Mouse (Mus musculus): ENCODE data around the gene Eif4e1b. TPM values are rescaled to one million over a fixed set of nuclear protein-coding genes. Genes with fewer than 3 reads are reported as not detected.

Gene Eif4e1b
- polyA plus RNA-seq, 1 experiment from 2014 or later = not detected

DNA sequence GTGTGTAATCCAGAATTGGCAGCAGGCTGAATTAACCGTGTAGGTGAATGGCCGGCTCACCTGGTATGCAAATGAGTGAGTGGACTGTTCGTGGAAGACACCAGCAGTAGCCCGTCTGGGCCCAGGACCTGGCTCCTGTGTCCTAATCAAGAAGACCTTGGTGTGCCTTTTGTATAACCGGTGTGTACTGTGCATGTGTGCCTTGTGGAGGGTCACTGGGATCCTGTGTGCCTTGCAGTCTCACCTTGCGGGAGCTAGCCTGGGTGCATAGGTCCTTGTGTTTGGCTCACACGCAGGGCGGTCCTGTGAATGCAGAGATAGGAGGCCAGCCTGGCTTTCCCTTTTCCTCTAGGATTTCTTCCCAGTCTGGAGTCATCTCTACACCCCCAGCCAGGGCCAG lies 35.6 kb upstream of the Eif4e1b start:
- Histone ChIP-seq H3K4me1 (ENCODE audit: insufficient read depth) (peaks cover 7% of the 10 kb centered on the region), H3K4me2 (ENCODE audit: low read depth, low read length) (no peak overlapping the region), H3K4me3 (ENCODE audit: low read depth, low read length) (no peak overlapping the region), H3K9me3 (ENCODE audit: low read length) (no peaks in the 10 kb centered on the region), H3K27me3 (ENCODE audit: insufficient read depth, low read length) (peaks cover 48% of the 10 kb centered on the region), H3K27ac (ENCODE audit: low read depth) (no peak overlapping the region), H3K36me3 (replicated peaks; ENCODE audit: insufficient read depth, low read length) (no peaks in the 10 kb centered on the region), H3K9ac (replicated peaks) (no peak overlapping the region)
- DNase-seq (no peak), ATAC-seq (no peak)
- TF ChIP-seq CTCF (IDR thresholded peaks at IDR 0.05; ENCODE audit: low read depth) (no peak), EP300 (IDR thresholded peaks at IDR 0.05; ENCODE audit: low read depth) (no peak)
- 71% methylated on average over 8 of the region's 8 CpGs for WGBS (ENCODE audit: insufficient replicate concordance)

DNA sequence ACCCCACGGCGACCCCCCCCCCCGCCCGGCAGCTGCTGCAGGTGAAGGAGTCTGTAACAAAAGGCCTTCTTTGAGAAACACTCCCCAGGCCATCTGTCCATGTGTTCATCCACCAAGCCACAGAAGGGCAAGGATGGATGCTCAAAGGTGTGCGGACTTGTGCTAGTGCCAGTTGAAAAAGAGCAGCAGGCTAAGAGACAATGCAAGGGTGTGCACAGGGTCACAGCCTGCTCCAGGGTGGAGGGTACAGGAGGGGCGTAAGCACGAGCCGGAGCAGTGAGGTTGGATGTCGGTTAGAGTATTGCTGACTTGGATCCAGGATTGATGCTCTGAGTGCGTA lies 35.1 kb upstream of the Eif4e1b start:
- Histone ChIP-seq H3K9me3 (ENCODE audit: low read length) (no peaks in the 10 kb centered on the region), H3K4me2 (ENCODE audit: low read depth, low read length) (no peak overlapping the region), H3K4me1 (ENCODE audit: insufficient read depth) (peaks cover 7% of the 10 kb centered on the region), H3K9ac (replicated peaks) (no peak overlapping the region), H3K36me3 (replicated peaks; ENCODE audit: insufficient read depth, low read length) (no peaks in the 10 kb centered on the region), H3K4me3 (ENCODE audit: low read depth, low read length) (no peak overlapping the region), H3K27ac (ENCODE audit: low read depth) (no peak overlapping the region), H3K27me3 (ENCODE audit: insufficient read depth, low read length) (peaks cover 48% of the 10 kb centered on the region)
- no peak for DNase-seq
- no peak for TF ChIP-seq EP300 (IDR thresholded peaks at IDR 0.05; ENCODE audit: low read depth)
- no peak for TF ChIP-seq CTCF (IDR thresholded peaks at IDR 0.05; ENCODE audit: low read depth)
- 43% methylated on average over 10 of the region's 10 CpGs for WGBS (ENCODE audit: insufficient replicate concordance)
- ATAC-seq = no peak

- WGBS (ENCODE audit: insufficient replicate concordance) = 7% methylated on average over 22 of the region's 100 CpGs
- Histone ChIP-seq H3K4me3 (ENCODE audit: low read depth, low read length) (peak overlapping the region; percentile 43), H3K27me3 (ENCODE audit: insufficient read depth, low read length) (peaks cover 48% of the 10 kb centered on the region), H3K36me3 (replicated peaks; ENCODE audit: insufficient read depth, low read length) (no peaks in the 10 kb centered on the region), H3K27ac (ENCODE audit: low read depth) (no peak overlapping the region), H3K9me3 (ENCODE audit: low read length) (no peaks in the 10 kb centered on the region), H3K4me2 (ENCODE audit: low read depth, low read length) (peak overlapping the region; percentile 72), H3K9ac (replicated peaks) (no peak overlapping the region), H3K4me1 (ENCODE audit: insufficient read depth) (peaks cover 7% of the 10 kb centered on the region)
- no peak for TF ChIP-seq EP300 (IDR thresholded peaks at IDR 0.05; ENCODE audit: low read depth)
- TF ChIP-seq CTCF (IDR thresholded peaks at IDR 0.05; ENCODE audit: low read depth) = no peak
- ATAC-seq = peak; percentile 55
- DNase-seq = peak; percentile 29
Measured at GRCm38 (mm10) chr13:54749061-54749863, 34.5 kb upstream of the Eif4e1b start.

DNA sequence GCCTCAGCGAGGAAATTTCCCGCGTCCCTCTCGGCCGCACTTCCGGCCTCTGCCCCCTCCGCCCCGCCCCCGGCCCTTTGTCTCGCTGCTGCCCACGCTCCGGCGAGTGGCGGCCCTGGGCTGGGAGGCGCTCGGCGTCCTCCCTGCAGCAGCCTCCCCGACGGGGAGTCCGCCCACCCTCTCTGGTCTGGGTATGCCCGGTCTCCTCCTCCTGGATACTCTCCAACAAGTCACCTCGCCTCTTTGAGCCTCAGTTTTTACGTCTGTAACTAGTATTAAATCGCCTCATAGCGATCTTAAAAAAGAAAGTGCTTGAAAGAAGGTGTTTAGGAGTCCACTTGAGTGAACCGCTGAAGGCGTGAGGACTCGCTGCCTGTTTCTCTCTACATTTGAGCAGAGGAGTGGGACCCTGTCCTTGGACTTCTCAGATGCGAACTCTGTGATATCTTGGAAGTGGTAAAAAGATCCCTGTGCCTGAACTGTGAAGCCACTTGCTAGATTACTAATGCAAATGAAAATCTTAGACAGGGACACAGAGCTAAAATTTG lies 33.9 kb upstream of the Eif4e1b start, which contains the start of gene Gprin1:
Gprin1 (minus strand) TSS at position 11 of the 548 bp plus-strand sequence.
- Histone ChIP-seq H3K27me3 (ENCODE audit: insufficient read depth, low read length) (peaks cover 48% of the 10 kb centered on the region), H3K4me2 (ENCODE audit: low read depth, low read length) (peak within 1 kb of the TSS; percentile 72), H3K4me3 (ENCODE audit: low read depth, low read length) (peak within 1 kb of the TSS; percentile 43), H3K4me1 (ENCODE audit: insufficient read depth) (peaks cover 7% of the 10 kb centered on the region), H3K36me3 (replicated peaks; ENCODE audit: insufficient read depth, low read length) (no peaks in the 10 kb centered on the region), H3K9me3 (ENCODE audit: low read length) (no peaks in the 10 kb centered on the region), H3K27ac (ENCODE audit: low read depth) (no peak within 1 kb of the TSS), H3K9ac (replicated peaks) (no peak within 1 kb of the TSS)
- TF ChIP-seq EP300 (IDR thresholded peaks at IDR 0.05; ENCODE audit: low read depth) = no peak
- no peak for TF ChIP-seq CTCF (IDR thresholded peaks at IDR 0.05; ENCODE audit: low read depth)
- no peak for DNase-seq
- 11% methylated on average over 25 of the region's 29 CpGs for WGBS (ENCODE audit: insufficient replicate concordance)
- no peak for ATAC-seq

DNA sequence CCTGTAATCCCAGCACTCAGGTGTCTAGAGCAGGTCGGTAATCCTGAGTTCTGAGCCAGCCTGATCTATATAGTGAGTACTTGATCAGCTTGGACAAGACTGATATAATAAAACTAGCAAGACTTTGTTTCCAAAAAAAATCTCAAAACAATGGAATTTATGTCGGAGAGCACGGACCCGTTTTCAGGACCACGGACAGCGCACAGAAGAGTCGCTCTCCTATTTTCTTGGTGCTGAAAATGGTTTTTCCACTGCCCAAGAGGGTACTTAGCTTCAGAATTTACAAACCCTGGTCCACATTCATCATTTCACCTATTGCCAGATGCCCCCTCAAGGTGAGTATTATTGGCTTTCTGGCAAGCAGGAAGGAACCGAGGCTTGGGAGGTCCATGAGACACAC lies 33.1 kb upstream of the Eif4e1b start:
- no peak overlapping the region for H3K27ac ChIP-seq (ENCODE audit: low read depth)
- peaks cover 7% of the 10 kb centered on the region for H3K4me1 ChIP-seq (ENCODE audit: insufficient read depth)
- no peak for TF ChIP-seq CTCF (IDR thresholded peaks at IDR 0.05; ENCODE audit: low read depth)
- TF ChIP-seq EP300 (IDR thresholded peaks at IDR 0.05; ENCODE audit: low read depth) = no peak
- no peak overlapping the region for H3K9ac ChIP-seq (replicated peaks)
- peak; percentile 34 for DNase-seq
- H3K27me3 ChIP-seq (ENCODE audit: insufficient read depth, low read length) = peaks cover 48% of the 10 kb centered on the region
- 3% methylated on average over 8 of the region's 8 CpGs for WGBS (ENCODE audit: insufficient replicate concordance)
- no peaks in the 10 kb centered on the region for H3K9me3 ChIP-seq (ENCODE audit: low read length)
- no peaks in the 10 kb centered on the region for H3K36me3 ChIP-seq (replicated peaks; ENCODE audit: insufficient read depth, low read length)
- H3K4me2 ChIP-seq (ENCODE audit: low read depth, low read length) = no peak overlapping the region
- no peak overlapping the region for H3K4me3 ChIP-seq (ENCODE audit: low read depth, low read length)
- no peak for ATAC-seq

DNA sequence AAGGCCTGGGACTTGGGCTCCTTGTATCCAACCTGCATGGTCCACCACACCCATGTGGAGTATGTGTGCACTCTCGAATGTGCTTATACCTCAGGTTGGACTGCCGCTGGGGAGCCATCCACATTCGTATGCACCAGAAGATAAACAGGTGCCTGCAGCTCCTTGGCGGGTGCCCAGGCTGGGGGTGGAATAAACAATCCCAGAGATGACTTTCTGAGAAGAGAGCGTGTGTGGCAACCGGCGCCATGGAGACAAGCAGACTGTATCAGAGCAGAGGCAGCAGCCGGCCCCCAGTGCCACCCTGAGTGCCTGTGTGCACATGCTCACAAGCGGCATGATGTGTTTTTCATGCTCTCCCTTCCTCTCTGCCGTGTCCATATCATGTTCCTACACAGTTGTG lies 31.1 kb upstream of the Eif4e1b start:
- peaks cover 39% of the 10 kb centered on the region for H3K27me3 ChIP-seq (ENCODE audit: insufficient read depth, low read length)
- H3K4me1 ChIP-seq (ENCODE audit: insufficient read depth) = peaks cover 8% of the 10 kb centered on the region
- no peak overlapping the region for H3K27ac ChIP-seq (ENCODE audit: low read depth)
- no peaks in the 10 kb centered on the region for H3K9me3 ChIP-seq (ENCODE audit: low read length)
- no peaks in the 10 kb centered on the region for H3K36me3 ChIP-seq (replicated peaks; ENCODE audit: insufficient read depth, low read length)
- ATAC-seq (no peak), DNase-seq (no peak)
- no peak overlapping the region for H3K9ac ChIP-seq (replicated peaks)
- TF ChIP-seq EP300 (IDR thresholded peaks at IDR 0.05; ENCODE audit: low read depth) (no peak), CTCF (IDR thresholded peaks at IDR 0.05; ENCODE audit: low read depth) (no peak)
- 56% methylated on average over 10 of the region's 10 CpGs for WGBS (ENCODE audit: insufficient replicate concordance)
- no peak overlapping the region for H3K4me2 ChIP-seq (ENCODE audit: low read depth, low read length)
- no peak overlapping the region for H3K4me3 ChIP-seq (ENCODE audit: low read depth, low read length)

Data from liver, postnatal 0 days (tissue).